Mouse (Mus musculus) heart, adult 9 months (tissue): Measurements from ENCODE around the gene Spag6.

ENCODE experiments used
- DNase-seq, 2 experiments: peaks; one replicate each; pipeline ENCODE4 v3.0.0; 2022; ENCODE audit warnings: low spot score in 2 of 2

Spag6 gene

GRCm38 (mm10) chr2:18688286-18688685 is 5.5 kb upstream of the Spag6 start:
- no peak for DNase-seq

- DNase-seq: peak in 1 of 2 experiments; percentile 46
These were observed 5.1 kb upstream of the Spag6 start for GRCm38 (mm10) chr2:18688708-18689063.

GRCm38 (mm10) chr2:18689064-18689921 is 4.5 kb upstream of the Spag6 start:
- peak in 1 of 2 experiments; percentile 51 for DNase-seq

GRCm38 (mm10) chr2:18690055-18690691 is 3.7 kb upstream of the Spag6 start:
- no peak for DNase-seq

GRCm38 (mm10) chr2:18690756-18691155 is 3.1 kb upstream of the Spag6 start:
- DNase-seq: no peak

- no peak for DNase-seq
These were observed 1.8 kb upstream of the Spag6 start for GRCm38 (mm10) chr2:18692031-18692430.

GRCm38 (mm10) chr2:18692548-18692947 is 1.3 kb upstream of the Spag6 start:
- no peak for DNase-seq

GRCm38 (mm10) chr2:18693491-18693870 is 351 bp upstream of the Spag6 start:
- DNase-seq: no peak

GRCm38 (mm10) chr2:18694611-18694950 is 749 bp downstream of the Spag6 start:
- no peak for DNase-seq

GRCm38 (mm10) chr2:18695163-18695562 is 1.3 kb downstream of the Spag6 start:
- DNase-seq: no peak

- no peak for DNase-seq
These were observed 1.9 kb downstream of the Spag6 start for GRCm38 (mm10) chr2:18695629-18696150.

GRCm38 (mm10) chr2:18697591-18698244 is 3.9 kb downstream of the Spag6 start:
- DNase-seq: no peak

GRCm38 (mm10) chr2:18698663-18699385 is 5.0 kb downstream of the Spag6 start:
- no peak for DNase-seq

- no peak for DNase-seq
These were observed 5.7 kb downstream of the Spag6 start for GRCm38 (mm10) chr2:18699401-18699990.

GRCm38 (mm10) chr2:18710356-18710755 is 16.5 kb downstream of the Spag6 start:
- DNase-seq: no peak

GRCm38 (mm10) chr2:18713071-18713470 is 19.2 kb downstream of the Spag6 start:
- no peak for DNase-seq

GRCm38 (mm10) chr2:18714337-18714736 is 20.5 kb downstream of the Spag6 start:
- no peak for DNase-seq

GRCm38 (mm10) chr2:18718521-18718920 is 24.7 kb downstream of the Spag6 start:
- no peak for DNase-seq

GRCm38 (mm10) chr2:18722208-18722830 is 28.5 kb downstream of the Spag6 start:
- no peak for DNase-seq

- no peak for DNase-seq
These were observed 30.6 kb downstream of the Spag6 start for GRCm38 (mm10) chr2:18724462-18724861.

- no peak for DNase-seq
These were observed 32.0 kb downstream of the Spag6 start for GRCm38 (mm10) chr2:18725880-18726279.
